In the genomic region with DNA sequence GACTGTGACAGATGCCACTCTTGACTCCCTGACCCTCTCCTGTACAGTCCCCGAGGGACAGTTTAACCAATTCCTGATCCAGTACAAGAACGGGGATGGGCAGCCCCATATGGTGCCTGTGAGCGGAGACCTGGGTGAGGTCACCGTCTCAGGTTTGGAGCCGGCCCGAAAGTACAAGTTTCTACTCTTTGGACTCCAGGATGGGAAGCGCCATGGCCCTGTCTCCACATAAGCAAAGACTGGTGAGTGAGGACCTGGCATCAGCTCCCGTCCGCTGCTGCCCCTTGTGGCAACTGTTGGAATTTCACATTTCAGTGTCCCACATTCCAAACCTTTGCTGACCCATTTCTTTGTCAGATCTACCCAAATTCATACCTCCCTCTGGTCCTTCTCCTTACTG, we compare ENCODE assay signal across 10 mouse cellular contexts. TPM values are rescaled to one million over a fixed set of nuclear protein-coding genes. Genes with fewer than 3 reads are reported as not detected.
DNase-seq lines count a peak whose midpoint lies in the region; ATAC-seq and TF ChIP-seq lines count a peak whose summit lies in the region.
"Had no signal": no experiment of that assay in that cellular context is flagged by ENCODE, and none has a peak within 500 bp of the region (broad histone marks: within the 10 kb centered on the region; RNA-seq: fewer than 3 reads in every experiment).

No protein-coding gene starts in this region.

- peak; percentile 18 for DNase-seq in kidney, adult 11 months
- peak; percentile 37 for DNase-seq in A20 (ENCODE audit: low read depth, low spot score)
- peak; percentile 5 for DNase-seq in T-cell, adult 2 months (ENCODE audit: low spot score)
- DNase-seq in cerebellum, postnatal 25 days: peak; percentile 66 to 81
- DNase-seq in kidney, postnatal 0 days (ENCODE audit: low spot score): peak; percentile 3
- peak; percentile 37 for DNase-seq in naive thymus-derived CD4-positive, alpha-beta T cell, adult 2 months (ENCODE audit: low read depth)

- no peaks in the 10 kb centered on the region for H3K36me3 ChIP-seq in kidney, embryonic 16.5 days (ENCODE audit: insufficient read depth, low read length)
- H3K36me3 ChIP-seq in kidney, postnatal 0 days (ENCODE audit: insufficient read depth, low read length): no peaks in the 10 kb centered on the region
- H3K36me3 ChIP-seq in forebrain, embryonic 16.5 days (ENCODE audit: control insufficient read depth, insufficient read depth): no peaks in the 10 kb centered on the region

- no peaks in the 10 kb centered on the region for H3K4me1 ChIP-seq in kidney, embryonic 16.5 days (ENCODE audit: insufficient read depth, low read length)
- no peaks in the 10 kb centered on the region for H3K4me1 ChIP-seq in kidney, postnatal 0 days (replicated peaks; ENCODE audit: insufficient read depth, low read length)
- H3K4me1 ChIP-seq in forebrain, embryonic 16.5 days (replicated peaks; ENCODE audit: control insufficient read depth, insufficient read depth, low read length): no peaks in the 10 kb centered on the region

- H3K9ac ChIP-seq in kidney, embryonic 16.5 days (replicated peaks; ENCODE audit: low read length): no peak overlapping the region
- no peak overlapping the region for H3K9ac ChIP-seq in kidney, postnatal 0 days (ENCODE audit: low read depth, low read length)
- H3K9ac ChIP-seq in forebrain, embryonic 16.5 days (replicated peaks; ENCODE audit: low read depth, low read length): no peak overlapping the region

- H3K4me3 ChIP-seq in kidney, embryonic 16.5 days (ENCODE audit: low read length): no peak overlapping the region
- no peak overlapping the region for H3K4me3 ChIP-seq in kidney, postnatal 0 days (replicated peaks; ENCODE audit: low read depth, low read length)
- no peak overlapping the region for H3K4me3 ChIP-seq in forebrain, embryonic 16.5 days (replicated peaks; ENCODE audit: low read length)

- no peak overlapping the region for H3K27ac ChIP-seq in kidney, embryonic 16.5 days (ENCODE audit: low read length)
- no peak overlapping the region for H3K27ac ChIP-seq in kidney, postnatal 0 days
- H3K27ac ChIP-seq in forebrain, embryonic 16.5 days (ENCODE audit: low read length): no peak overlapping the region

- H3K27me3 ChIP-seq in kidney, embryonic 16.5 days (ENCODE audit: insufficient read depth, low read length): no peaks in the 10 kb centered on the region
- no peaks in the 10 kb centered on the region for H3K27me3 ChIP-seq in kidney, postnatal 0 days (ENCODE audit: insufficient read depth, low read length)
- no peaks in the 10 kb centered on the region for H3K27me3 ChIP-seq in forebrain, embryonic 16.5 days (replicated peaks; ENCODE audit: control insufficient read depth, insufficient read depth, low read length)

- ATAC-seq in kidney, embryonic 16.5 days (ENCODE audit: low FRiP score, low TSS enrichment): no peak
- no peak; the same call in 1 of the 2 replicates for ATAC-seq in kidney, postnatal 0 days (replicated peaks; ENCODE audit: low FRiP score, low read depth)
- no peak for ATAC-seq in forebrain, embryonic 16.5 days

- 70% methylated on average over 9 of the region's 9 CpGs for WGBS in kidney, embryonic 16.5 days
- WGBS in kidney, postnatal 0 days: 62% methylated on average over 9 of the region's 9 CpGs
- 61% methylated on average over 9 of the region's 9 CpGs for WGBS in forebrain, embryonic 16.5 days

- peak; percentile 60 for TF ChIP-seq CTCF in kidney, postnatal 0 days (IDR thresholded peaks at IDR 0.05; ENCODE audit: low read depth)

- 0 out of 2 replicates have a peak, but pooled peaks cover 4% of the 10 kb centered on the region for H3K9me3 ChIP-seq in kidney, embryonic 16.5 days (ENCODE audit: low read length)
- H3K9me3 ChIP-seq in kidney, postnatal 0 days (replicated peaks; ENCODE audit: low read length): no peaks in the 10 kb centered on the region
- 0 out of 2 replicates have a peak, but pooled peaks cover 3% of the 10 kb centered on the region for H3K9me3 ChIP-seq in forebrain, embryonic 16.5 days (ENCODE audit: control insufficient read depth, low read length)

- H3K4me2 ChIP-seq in kidney, embryonic 16.5 days (replicated peaks; ENCODE audit: low read depth, low read length): no peak overlapping the region
- H3K4me2 ChIP-seq in kidney, postnatal 0 days (ENCODE audit: low read length): no peak overlapping the region
- H3K4me2 ChIP-seq in forebrain, embryonic 16.5 days (ENCODE audit: low read length): no peak overlapping the region

RNA-seq across cellular contexts. Expression of gene Cyp21a1, which starts 8.7 kb away (rescaled TPM):
- polyA plus RNA-seq in kidney, embryonic 16.5 days (2015; fragmentation: Nextera tagmentation; extraction: Ambion mirVana): 38.4 and 41.9 TPM in 2 replicates
- 0.13 and 0.20 TPM in 2 replicates for polyA plus RNA-seq in kidney, postnatal 0 days (2015; fragmentation: Nextera tagmentation; extraction: Ambion mirVana)
- polyA plus RNA-seq in forebrain, embryonic 16.5 days (2015; fragmentation: Nextera tagmentation; extraction: Ambion mirVana): not detected in 2 replicates
- polyA plus RNA-seq: embryonic facial prominence, embryonic 14.5 days; neural tube, embryonic 14.5 days had no signal

RNA-seq across cellular contexts. Expression of gene Stk19, which starts 41.1 kb away (rescaled TPM):
- polyA plus RNA-seq in kidney, embryonic 16.5 days (2015; fragmentation: Nextera tagmentation; extraction: Ambion mirVana): 31.7 and 34.7 TPM in 2 replicates
- polyA plus RNA-seq in kidney, postnatal 0 days (2015; fragmentation: Nextera tagmentation; extraction: Ambion mirVana): 30.3 and 30.8 TPM in 2 replicates
- 33.4 and 50.4 TPM in 2 replicates for polyA plus RNA-seq in forebrain, embryonic 16.5 days (2015; fragmentation: Nextera tagmentation; extraction: Ambion mirVana)

RNA-seq across cellular contexts. Expression of gene Dxo, which starts 41.2 kb away (rescaled TPM):
- 71.0 and 77.9 TPM in 2 replicates for polyA plus RNA-seq in kidney, embryonic 16.5 days (2015; fragmentation: Nextera tagmentation; extraction: Ambion mirVana)
- 48.2 and 49.7 TPM in 2 replicates for polyA plus RNA-seq in kidney, postnatal 0 days (2015; fragmentation: Nextera tagmentation; extraction: Ambion mirVana)
- 64.8 and 75.6 TPM in 2 replicates for polyA plus RNA-seq in forebrain, embryonic 16.5 days (2015; fragmentation: Nextera tagmentation; extraction: Ambion mirVana)

RNA-seq across cellular contexts. Expression of gene C4b, which starts 52.0 kb away (rescaled TPM):
- 0.78 and 1.5 TPM in 2 replicates for polyA plus RNA-seq in kidney, embryonic 16.5 days (2015; fragmentation: Nextera tagmentation; extraction: Ambion mirVana)
- 0.22 and 0.41 TPM in 2 replicates for polyA plus RNA-seq in kidney, postnatal 0 days (2015; fragmentation: Nextera tagmentation; extraction: Ambion mirVana)
- polyA plus RNA-seq in forebrain, embryonic 16.5 days (2015; fragmentation: Nextera tagmentation; extraction: Ambion mirVana): 0.16 TPM in 1 of 2 replicates, not detected in the other
- polyA plus RNA-seq: neural tube, embryonic 14.5 days had no signal

RNA-seq across cellular contexts. Expression of gene Skiv2l, which starts 54.4 kb away (rescaled TPM):
- 59.3 and 62.0 TPM in 2 replicates for polyA plus RNA-seq in kidney, embryonic 16.5 days (2015; fragmentation: Nextera tagmentation; extraction: Ambion mirVana)
- polyA plus RNA-seq in kidney, postnatal 0 days (2015; fragmentation: Nextera tagmentation; extraction: Ambion mirVana): 36.8 and 37.3 TPM in 2 replicates
- 65.6 and 67.5 TPM in 2 replicates for polyA plus RNA-seq in forebrain, embryonic 16.5 days (2015; fragmentation: Nextera tagmentation; extraction: Ambion mirVana)

Comparison
In these comparisons a context has a peak if more than half of its experiments do, and no peak if none do; other contexts are left out.
1. RNA of gene Cyp21a1, which starts 8.7 kb away (polyA plus RNA-seq): 38.4 to 41.9 TPM in kidney, embryonic 16.5 days; 0.13 to 0.20 TPM in kidney, postnatal 0 days and not detected in forebrain, embryonic 16.5 days; every median in the first group is over 10 times any median in the second.
2. DNase-seq: peak in every context shown above with its lines; median percentile 74 in cerebellum, postnatal 25 days; 37 in A20; 37 in naive thymus-derived CD4-positive, alpha-beta T cell, adult 2 months; 18 in kidney, adult 11 months; 5 in T-cell, adult 2 months; 3 in kidney, postnatal 0 days.